Mouse (Mus musculus) midbrain, embryonic 14.5 days (tissue): ENCODE results near the gene Cyp46a1. TPM values are rescaled to one million over a fixed set of nuclear protein-coding genes. Genes with fewer than 3 reads are reported as not detected.
A peak's percentile ranks its signal among the peaks of the same experiment; 100 is the strongest.

Experiments
- ATAC-seq: fragments of 200-750 bp; cut with Nextera tagmentation; 2 replicates; pipeline ENCODE4 v1.8.0; 2017; ENCODE audit warnings: moderate number of reproducible peaks, moderate library complexity; ENCODE audit not compliant: low FRiP score, low TSS enrichment
- DNase-seq: peaks from one replicate; pipeline ENCODE4 v3.0.0-alpha.2; 2015
- H3K27ac ChIP-seq: fragments of 300-500 bp; sonication (generic); replicated peaks from 2 replicates; pipeline ENCODE4 v1.5.1; 2014; ENCODE audit warnings: mild to moderate bottlenecking, low read depth, low read length, moderate library complexity
- H3K27me3 ChIP-seq: fragments of 300-500 bp; sonication (generic); 2 replicates; pipeline ENCODE4 v1.6.1; 2014; ENCODE audit warnings: low read length, control low read depth, mixed read lengths; ENCODE audit not compliant: control insufficient read depth, insufficient read depth
- H3K36me3 ChIP-seq: fragments of 300-500 bp; sonication (generic); 2 replicates; pipeline ENCODE4 v1.6.1; 2014; ENCODE audit warnings: low read length, control low read depth; ENCODE audit not compliant: control insufficient read depth, insufficient read depth
- H3K4me1 ChIP-seq: fragments of 300-500 bp; sonication (generic); 2 replicates; pipeline ENCODE4 v1.6.1; 2014; ENCODE audit warnings: mild to moderate bottlenecking, antibody characterized with exemption, low read length, control low read depth; ENCODE audit not compliant: control insufficient read depth, insufficient read depth
- H3K4me2 ChIP-seq: fragments of 300-500 bp; sonication (generic); 2 replicates; pipeline ENCODE4 v1.6.1; 2014; ENCODE audit warnings: mild to moderate bottlenecking, low read length, moderate library complexity
- H3K4me3 ChIP-seq: fragments of 300-500 bp; sonication (generic); replicated peaks from 2 replicates; pipeline ENCODE4 v1.5.1; 2014; ENCODE audit warnings: low read depth, low read length
- H3K9ac ChIP-seq: fragments of 300-500 bp; sonication (generic); replicated peaks from 2 replicates; pipeline ENCODE4 v1.6.1; 2014; ENCODE audit warnings: mild to moderate bottlenecking, low read length, moderate library complexity
- H3K9me3 ChIP-seq: fragments of 300-500 bp; sonication (generic); 2 replicates; pipeline ENCODE4 v1.6.1; 2016; ENCODE audit warnings: low read length, control low read depth, mixed read lengths; ENCODE audit not compliant: control insufficient read depth
- WGBS: fragments of 180-500 bp; shearing (Covaris S2); extraction: QIAGEN DNeasy Blood & Tissue Kit; methylation state at CpG from one replicate; pipeline ENCODE4 v1.1.7; 2014; 5-methylcytosine and 5-hydroxymethylcytosine counted together
- polyA plus RNA-seq: library from polyadenylated mRNA; unstranded; fragments of >200 nt; fragmentation: Nextera tagmentation; extraction: Ambion mirVana; gene quantifications from 2 replicates; pipeline ENCODE4 v1.2.1, GENCODE M21; 2014

Cyp46a1 gene
- polyA plus RNA-seq, 1 experiment from 2014 or later: 12.4 TPM

- DNase-seq (peak; percentile 48), ATAC-seq (no peak)
- WGBS: 72% methylated on average over 6 of the region's 6 CpGs
- Histone ChIP-seq H3K9ac (no peak overlapping the region), H3K9me3 (no peaks in the 10 kb centered on the region), H3K4me3 (no peak overlapping the region), H3K4me2 (no peak overlapping the region), H3K4me1 (peaks cover 32% of the 10 kb centered on the region), H3K27ac (peak overlapping the region; percentile 84), H3K36me3 (no peaks in the 10 kb centered on the region), H3K27me3 (no peaks in the 10 kb centered on the region)
Observed at GRCm38 (mm10) chr12:108395285-108395660, 61.1 kb downstream of the Cyp46a1 start.

DNA sequence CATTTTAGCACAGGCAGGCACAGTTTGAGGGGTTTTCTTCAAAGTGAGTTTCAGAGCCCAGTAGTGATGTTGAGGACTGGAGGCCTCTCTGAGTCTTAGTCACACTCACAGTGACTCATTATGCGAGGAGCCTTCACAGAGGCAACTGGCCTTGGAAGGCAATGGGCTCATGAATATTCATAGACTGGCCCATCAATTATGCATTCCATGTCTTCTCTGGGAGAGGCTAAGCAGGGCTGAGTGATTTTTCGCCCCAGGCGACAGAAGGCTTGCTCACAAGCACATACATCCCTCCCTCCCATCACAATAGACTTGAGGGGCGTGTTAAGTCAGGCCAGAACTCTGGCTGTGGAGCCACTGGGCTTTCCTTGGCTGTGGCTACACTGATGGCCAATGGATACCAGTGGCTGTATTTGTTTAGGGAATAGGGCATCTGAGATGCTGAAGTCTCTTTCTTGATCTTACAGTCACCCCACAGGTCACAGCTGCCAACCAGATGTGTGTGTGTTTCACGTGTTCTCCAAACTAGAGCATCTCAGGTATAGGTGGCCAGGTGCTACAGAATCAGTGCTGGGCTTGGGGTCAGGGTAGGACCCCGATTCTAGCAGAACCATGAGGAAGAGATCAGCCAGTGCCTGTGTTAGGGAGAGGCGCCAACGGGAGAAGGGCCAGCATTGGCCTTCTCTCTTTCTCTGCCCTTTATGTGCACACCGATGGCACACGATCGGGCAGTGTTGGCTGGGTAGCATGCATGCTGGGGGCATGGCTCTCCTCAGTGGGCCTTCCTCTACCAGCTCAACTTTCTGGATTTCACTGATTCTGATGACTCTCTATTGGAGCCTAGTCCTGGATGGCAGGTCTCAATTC lies 62.1 kb downstream of the Cyp46a1 start:
- Histone ChIP-seq H3K27ac (peak overlapping the region; percentile 84), H3K9ac (no peak overlapping the region; the same call in 1 of the 2 replicates), H3K4me3 (no peak overlapping the region), H3K4me1 (peaks cover 32% of the 10 kb centered on the region), H3K4me2 (0 out of 2 replicates have a peak overlapping the region, but pooled peaks have one; percentile 4), H3K27me3 (no peaks in the 10 kb centered on the region), H3K36me3 (no peaks in the 10 kb centered on the region), H3K9me3 (no peaks in the 10 kb centered on the region)
- ATAC-seq (peak; percentile 94), DNase-seq (peak; percentile 97)
- WGBS: 52% methylated on average over 11 of the region's 11 CpGs

GRCm38 (mm10) chr12:108398681-108399080 lies 64.5 kb downstream of the Cyp46a1 start:
- Histone ChIP-seq H3K4me2 (no peak overlapping the region), H3K27ac (no peak overlapping the region), H3K27me3 (no peaks in the 10 kb centered on the region), H3K9ac (no peak overlapping the region), H3K4me3 (no peak overlapping the region), H3K4me1 (peaks cover 25% of the 10 kb centered on the region), H3K9me3 (no peaks in the 10 kb centered on the region), H3K36me3 (no peaks in the 10 kb centered on the region)
- DNase-seq: no peak
- 92% methylated on average over 7 of the region's 7 CpGs for WGBS
- ATAC-seq: no peak

GRCm38 (mm10) chr12:108399191-108399590 lies 65.0 kb downstream of the Cyp46a1 start:
- Histone ChIP-seq H3K27ac (no peak overlapping the region), H3K4me1 (peaks cover 28% of the 10 kb centered on the region), H3K36me3 (no peaks in the 10 kb centered on the region), H3K4me3 (no peak overlapping the region), H3K27me3 (no peaks in the 10 kb centered on the region), H3K9me3 (no peaks in the 10 kb centered on the region), H3K9ac (no peak overlapping the region), H3K4me2 (no peak overlapping the region)
- DNase-seq: no peak
- no peak for ATAC-seq
- WGBS: 91% methylated on average over 8 of the region's 8 CpGs

- 77% methylated on average over 8 of the region's 8 CpGs for WGBS
- Histone ChIP-seq H3K4me2 (no peak overlapping the region), H3K27me3 (no peaks in the 10 kb centered on the region), H3K4me3 (no peak overlapping the region), H3K4me1 (peaks cover 19% of the 10 kb centered on the region), H3K9ac (no peak overlapping the region), H3K36me3 (no peaks in the 10 kb centered on the region), H3K27ac (no peak overlapping the region), H3K9me3 (no peaks in the 10 kb centered on the region)
- ATAC-seq (no peak), DNase-seq (no peak)
Observed at GRCm38 (mm10) chr12:108400951-108401350, 66.8 kb downstream of the Cyp46a1 start.

- peak; percentile 45 for DNase-seq
- H3K9ac ChIP-seq: no peak overlapping the region
- 69% methylated on average over 6 of the region's 6 CpGs for WGBS
Observed at GRCm38 (mm10) chr12:108403957-108404356, 69.8 kb downstream of the Cyp46a1 start.

DNA sequence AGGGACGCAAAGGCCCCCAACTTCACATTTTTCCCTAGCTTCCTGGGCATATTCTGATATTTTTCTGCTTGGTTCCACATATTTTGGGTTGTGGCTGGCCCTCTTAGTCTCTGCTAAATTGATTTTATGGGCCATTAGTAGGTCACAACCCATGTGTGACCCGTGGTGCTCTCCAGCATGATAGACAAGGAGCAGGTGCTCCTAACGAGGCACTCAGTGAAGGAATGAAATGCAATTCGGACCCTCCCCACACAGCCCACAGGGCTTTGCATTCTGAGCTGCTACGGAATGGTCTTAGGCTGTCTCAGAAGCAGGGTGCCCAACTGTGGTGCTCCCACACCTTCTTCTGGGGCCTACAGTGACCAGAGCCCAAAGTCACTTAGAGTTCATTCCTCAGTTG lies 74.9 kb downstream of the Cyp46a1 start:
- Histone ChIP-seq H3K27me3 (no peaks in the 10 kb centered on the region), H3K4me2 (no peak overlapping the region), H3K27ac (no peak overlapping the region), H3K9me3 (no peaks in the 10 kb centered on the region), H3K4me3 (no peak overlapping the region), H3K36me3 (no peaks in the 10 kb centered on the region), H3K4me1 (peaks cover 8% of the 10 kb centered on the region), H3K9ac (no peak overlapping the region)
- DNase-seq: no peak
- ATAC-seq: no peak
- 70% methylated on average over 5 of the region's 5 CpGs for WGBS

More at GRCm38 (mm10) chr12:108403957-108404356, 69.8 kb downstream of the Cyp46a1 start:
- Histone ChIP-seq H3K4me1 (0 out of 2 replicates have a peak, but pooled peaks cover 3% of the 10 kb centered on the region), H3K27me3 (no peaks in the 10 kb centered on the region), H3K9me3 (no peaks in the 10 kb centered on the region), H3K36me3 (no peaks in the 10 kb centered on the region), H3K27ac (no peak overlapping the region), H3K4me3 (no peak overlapping the region), H3K4me2 (no peak overlapping the region)
- no peak for ATAC-seq

GRCm38 (mm10) chr12:108410416-108411208 lies 76.4 kb downstream of the Cyp46a1 start:
- Histone ChIP-seq H3K9me3 (no peaks in the 10 kb centered on the region), H3K27ac (peak overlapping the region; percentile 70), H3K9ac (no peak overlapping the region), H3K27me3 (no peaks in the 10 kb centered on the region), H3K4me1 (peaks cover 8% of the 10 kb centered on the region), H3K4me2 (no peak overlapping the region), H3K36me3 (no peaks in the 10 kb centered on the region), H3K4me3 (no peak overlapping the region)
- DNase-seq: peak; percentile 46
- 54% methylated on average over 14 of the region's 14 CpGs for WGBS
- ATAC-seq: peak; percentile 50; the same call in 1 of the 2 replicates
